Mouse (Mus musculus): ENCODE results near the gene Cldn14. TPM values are rescaled to one million over a fixed set of nuclear protein-coding genes. Genes with fewer than 3 reads are reported as not detected.
A peak's percentile ranks its signal among the peaks of the same experiment; 100 is the strongest.

Gene Cldn14
- polyA plus RNA-seq (2016; fragmentation: Nextera tagmentation; extraction: Ambion mirVana), result not detected in 2 replicates

DNA sequence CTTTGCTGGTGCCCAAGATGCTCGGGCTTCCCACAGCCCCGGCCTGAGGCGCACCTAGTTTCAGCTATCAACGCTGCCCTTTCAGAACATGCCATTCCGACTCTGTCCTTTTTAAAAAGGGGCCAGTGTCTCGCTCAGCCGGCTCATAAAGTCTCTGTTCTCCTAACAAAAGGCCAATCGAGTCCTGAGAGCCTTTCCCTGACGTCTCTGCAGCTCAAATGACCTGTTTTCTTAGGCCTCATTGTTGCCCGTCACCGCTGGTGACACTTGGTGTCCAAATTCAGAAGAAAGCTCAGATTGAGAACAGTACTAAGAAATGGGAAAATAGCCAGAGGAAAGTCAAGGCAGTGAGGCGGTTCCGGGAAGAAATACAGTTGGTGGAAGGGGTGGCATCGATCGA lies at the start of gene Cldn14:
TSS of gene Cldn14 (minus strand) at position 101 of the 400 bp plus-strand sequence.
- Histone ChIP-seq H3K27ac (no peak within 1 kb of the TSS), H3K9me3 (no peaks in the 10 kb centered on the region), H3K36me3 (replicated peaks) (no peaks in the 10 kb centered on the region), H3K27me3 (ENCODE audit: poor library complexity, severe bottlenecking) (0 out of 2 replicates have a peak, but pooled peaks cover 6% of the 10 kb centered on the region), H3K4me1 (peaks cover 28% of the 10 kb centered on the region), H3K4me3 (no peak within 1 kb of the TSS)
- no peak for DNase-seq (ENCODE audit: extremely low spot score, low spot score)
- WGBS, result 59% methylated on average over 15 of the region's 15 CpGs

DNA sequence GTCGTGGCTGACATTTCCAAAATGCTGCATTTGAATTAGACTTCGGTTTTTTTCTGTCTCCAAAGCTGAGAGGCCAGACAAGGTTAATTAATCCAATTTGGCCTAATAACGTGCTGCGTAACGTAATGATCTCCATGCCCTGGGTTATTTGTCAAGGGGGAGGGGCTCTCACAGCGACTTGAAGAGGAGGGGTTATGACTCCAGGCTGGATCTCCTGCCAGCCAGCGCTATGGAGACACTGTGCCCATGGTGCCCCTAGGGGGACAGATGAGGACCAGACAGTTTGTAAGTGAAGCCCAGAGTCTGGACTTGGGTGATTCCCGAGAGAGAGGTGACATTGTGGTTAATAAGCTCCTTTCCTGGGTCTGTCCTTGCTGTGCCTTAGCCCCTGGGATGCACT lies 46.9 kb upstream of the Cldn14 start:
- no peaks in the 10 kb centered on the region for H3K36me3 ChIP-seq (replicated peaks)
- WGBS, result 47% methylated on average over 8 of the region's 8 CpGs
- peaks cover 65% of the 10 kb centered on the region for H3K27me3 ChIP-seq (ENCODE audit: poor library complexity, severe bottlenecking)
- H3K27ac ChIP-seq, result no peak overlapping the region
- peaks cover 20% of the 10 kb centered on the region for H3K4me1 ChIP-seq
- H3K9me3 ChIP-seq, result no peaks in the 10 kb centered on the region
- no peak overlapping the region for H3K4me3 ChIP-seq
- no peak for DNase-seq (ENCODE audit: extremely low spot score, low spot score)

DNA sequence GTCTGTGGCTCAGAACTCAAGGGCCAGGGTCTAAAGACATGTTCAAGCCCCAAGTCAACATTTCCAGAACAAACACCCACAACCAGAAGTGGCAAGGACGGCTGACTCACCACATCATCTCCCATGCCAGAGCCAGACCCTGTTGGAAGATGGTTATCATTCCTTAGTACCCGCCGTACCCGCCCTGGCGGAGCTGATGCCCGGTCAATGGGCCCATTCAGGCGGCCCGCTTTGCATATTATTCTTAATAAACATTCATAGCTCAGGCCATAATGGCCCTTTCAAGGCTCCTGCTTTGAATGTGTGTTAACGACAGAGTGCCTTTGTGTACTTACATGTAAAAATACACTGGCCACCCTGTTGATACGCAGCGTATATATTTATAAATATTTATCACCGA lies 46.5 kb upstream of the Cldn14 start:
- Histone ChIP-seq H3K36me3 (replicated peaks) (no peaks in the 10 kb centered on the region), H3K4me3 (no peak overlapping the region), H3K27ac (no peak overlapping the region), H3K27me3 (ENCODE audit: poor library complexity, severe bottlenecking) (peaks cover 65% of the 10 kb centered on the region), H3K9me3 (no peaks in the 10 kb centered on the region), H3K4me1 (peaks cover 18% of the 10 kb centered on the region)
- DNase-seq (ENCODE audit: extremely low spot score, low spot score), result no peak
- WGBS, result 86% methylated on average over 12 of the region's 12 CpGs

DNA sequence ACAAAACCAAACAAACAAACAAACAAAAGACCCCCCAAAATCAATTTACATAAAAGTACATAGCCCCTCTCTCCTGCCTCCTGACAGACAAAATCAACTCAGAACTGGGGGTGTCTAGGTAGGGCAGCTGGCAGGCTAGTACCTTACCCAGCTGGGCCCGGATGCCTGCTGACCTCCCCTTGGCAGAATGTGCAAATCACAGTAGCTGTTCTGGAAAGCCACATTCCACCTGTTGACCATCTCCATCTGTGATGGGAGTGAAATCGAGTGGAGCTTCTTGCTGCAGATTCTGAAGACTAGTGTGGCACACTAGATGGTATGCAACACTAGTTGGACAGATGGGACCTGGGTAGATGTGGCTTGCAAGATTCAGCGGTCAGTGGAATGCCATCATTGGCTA lies 41.7 kb upstream of the Cldn14 start:
- Histone ChIP-seq H3K9me3 (no peaks in the 10 kb centered on the region), H3K27ac (no peak overlapping the region), H3K4me1 (peaks cover 3% of the 10 kb centered on the region), H3K4me3 (no peak overlapping the region), H3K27me3 (ENCODE audit: poor library complexity, severe bottlenecking) (peaks cover 42% of the 10 kb centered on the region), H3K36me3 (replicated peaks) (no peaks in the 10 kb centered on the region)
- 94% methylated on average over 3 of the region's 3 CpGs for WGBS
- no peak for DNase-seq (ENCODE audit: extremely low spot score, low spot score)

DNA sequence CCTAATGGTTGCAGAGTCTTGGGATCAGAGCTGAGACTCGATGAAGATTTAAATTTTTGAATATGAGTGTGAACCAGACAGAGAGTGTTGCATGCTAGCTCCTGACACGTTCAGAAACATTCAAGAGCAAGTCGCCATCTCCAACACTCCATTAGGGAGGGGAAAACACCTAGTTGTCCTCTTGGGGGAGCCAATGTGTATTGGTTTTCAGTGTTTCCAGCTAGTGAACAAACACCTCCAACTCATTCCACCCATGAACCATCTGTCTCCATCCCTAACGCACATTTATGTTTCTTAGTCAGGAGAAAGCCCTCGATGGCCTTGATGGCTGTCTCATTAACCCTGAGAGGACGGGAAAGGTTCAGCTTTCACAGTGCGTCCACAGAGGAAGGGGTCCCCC lies 36.4 kb upstream of the Cldn14 start:
- H3K9me3 ChIP-seq, result no peaks in the 10 kb centered on the region
- 59% methylated on average over 7 of the region's 7 CpGs for WGBS
- no peaks in the 10 kb centered on the region for H3K36me3 ChIP-seq (replicated peaks)
- peaks cover 49% of the 10 kb centered on the region for H3K27me3 ChIP-seq (ENCODE audit: poor library complexity, severe bottlenecking)
- H3K4me3 ChIP-seq, result no peak overlapping the region
- no peak overlapping the region for H3K27ac ChIP-seq
- no peak for DNase-seq (ENCODE audit: extremely low spot score, low spot score)
- H3K4me1 ChIP-seq, result peaks cover 17% of the 10 kb centered on the region

DNA sequence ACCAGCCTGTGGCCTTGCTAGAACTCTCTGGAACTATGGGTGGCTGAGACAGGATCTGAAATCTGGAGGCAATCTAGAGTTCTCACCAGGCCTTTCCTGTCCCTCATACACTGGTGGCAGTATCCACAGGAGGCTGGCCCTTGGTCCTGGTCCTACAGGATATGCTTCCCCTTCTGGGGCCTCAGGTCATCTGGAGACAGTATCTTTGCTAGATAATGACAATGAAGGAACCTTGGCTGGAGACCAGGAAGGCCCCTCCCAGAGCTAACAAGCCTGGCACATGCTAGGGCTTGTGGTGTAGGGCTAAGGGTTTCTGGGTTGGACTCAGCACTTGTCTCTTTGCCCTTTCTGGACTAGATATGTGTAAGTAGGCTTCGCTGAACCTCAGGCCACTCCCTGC lies 35.2 kb upstream of the Cldn14 start:
- no peak overlapping the region for H3K27ac ChIP-seq
- no peak for DNase-seq (ENCODE audit: extremely low spot score, low spot score)
- H3K4me1 ChIP-seq, result peaks cover 19% of the 10 kb centered on the region
- H3K36me3 ChIP-seq (replicated peaks), result no peaks in the 10 kb centered on the region
- WGBS, result 82% methylated on average over 1 of the region's 1 CpGs
- H3K4me3 ChIP-seq, result no peak overlapping the region
- H3K27me3 ChIP-seq (ENCODE audit: poor library complexity, severe bottlenecking), result peaks cover 61% of the 10 kb centered on the region
- H3K9me3 ChIP-seq, result no peaks in the 10 kb centered on the region

DNA sequence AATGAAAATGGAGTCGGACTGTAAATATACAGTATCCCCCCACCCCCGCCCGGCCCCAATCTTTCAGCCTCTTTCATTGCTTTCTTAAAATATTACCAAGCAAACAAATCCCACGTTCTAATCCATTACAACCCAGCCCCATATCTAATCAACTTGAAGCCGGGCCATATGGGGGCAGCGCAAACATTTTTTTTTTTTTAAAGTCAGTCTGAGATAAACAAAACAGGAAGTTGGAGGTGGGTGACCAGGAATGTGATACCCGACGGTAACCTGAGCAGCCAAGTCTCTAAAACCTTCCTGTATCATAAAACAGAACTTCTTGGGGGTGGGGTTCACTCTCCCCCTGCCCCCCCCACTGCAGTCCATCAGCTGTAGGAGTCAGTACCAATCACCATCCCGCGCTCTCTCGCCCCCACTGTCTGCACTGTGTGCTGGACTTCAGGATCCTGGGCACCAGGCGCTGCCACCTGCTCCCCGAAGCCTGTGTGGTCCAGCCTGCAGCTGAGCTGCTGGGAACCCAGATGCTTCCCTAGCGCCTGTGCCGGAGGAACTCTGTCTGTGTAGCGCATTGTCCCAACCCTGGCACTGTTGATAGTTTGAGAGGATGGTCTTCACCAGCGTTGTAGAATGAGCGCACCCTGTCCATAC lies 32.6 kb upstream of the Cldn14 start:
- Histone ChIP-seq H3K27me3 (ENCODE audit: poor library complexity, severe bottlenecking) (peaks cover 74% of the 10 kb centered on the region), H3K36me3 (replicated peaks) (no peaks in the 10 kb centered on the region), H3K9me3 (no peaks in the 10 kb centered on the region), H3K4me1 (peaks cover 19% of the 10 kb centered on the region), H3K4me3 (peak overlapping the region; percentile 24), H3K27ac (no peak overlapping the region)
- DNase-seq (ENCODE audit: extremely low spot score, low spot score), result peak; percentile 29
- 44% methylated on average over 18 of the region's 18 CpGs for WGBS

DNA sequence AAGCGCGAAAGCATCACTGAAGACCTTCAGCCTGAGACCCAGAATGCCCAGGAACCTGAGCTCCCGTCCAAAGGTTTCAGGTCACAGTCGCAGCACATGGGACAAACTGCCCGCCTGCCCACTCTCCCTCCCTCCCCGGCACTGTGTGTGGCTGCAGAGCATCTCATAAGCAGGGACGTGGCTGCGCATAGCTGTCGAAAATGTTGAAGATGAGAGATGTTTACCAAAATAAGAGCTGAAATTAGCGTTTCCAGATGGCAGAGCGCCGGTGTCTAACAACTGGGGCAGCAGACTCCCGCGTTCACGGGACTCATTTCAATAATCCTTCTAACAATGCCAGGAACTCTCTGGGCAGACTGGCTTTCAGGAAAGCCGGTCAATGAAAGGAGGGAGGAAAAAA lies 31.8 kb upstream of the Cldn14 start:
- Histone ChIP-seq H3K36me3 (replicated peaks) (no peaks in the 10 kb centered on the region), H3K4me3 (peak overlapping the region; percentile 24), H3K4me1 (peaks cover 19% of the 10 kb centered on the region), H3K27me3 (ENCODE audit: poor library complexity, severe bottlenecking) (peaks cover 71% of the 10 kb centered on the region), H3K9me3 (no peaks in the 10 kb centered on the region), H3K27ac (no peak overlapping the region)
- DNase-seq (ENCODE audit: extremely low spot score, low spot score), result no peak
- WGBS, result 13% methylated on average over 16 of the region's 16 CpGs

DNA sequence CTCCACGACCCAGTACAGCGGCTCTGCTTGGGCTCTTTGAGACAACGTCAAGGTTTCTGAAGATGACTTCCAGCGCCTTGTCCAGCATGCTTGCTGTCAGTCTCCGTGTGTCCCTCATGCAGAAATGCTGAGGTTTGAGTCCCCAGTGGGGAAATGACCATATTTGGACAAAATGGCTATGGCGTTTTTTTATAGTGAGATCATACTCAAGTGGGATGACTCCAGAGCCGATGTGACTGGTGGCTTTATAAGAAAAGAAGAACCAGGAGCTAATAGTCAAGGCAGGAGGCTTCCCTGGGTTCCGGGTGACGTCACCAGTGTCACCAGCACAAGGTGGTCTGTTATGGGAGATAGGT lies 30.3 kb upstream of the Cldn14 start:
- DNase-seq (ENCODE audit: extremely low spot score, low spot score), result no peak
- Histone ChIP-seq H3K9me3 (no peaks in the 10 kb centered on the region), H3K36me3 (replicated peaks) (no peaks in the 10 kb centered on the region), H3K27ac (no peak overlapping the region), H3K4me3 (no peak overlapping the region), H3K27me3 (ENCODE audit: poor library complexity, severe bottlenecking) (peaks cover 65% of the 10 kb centered on the region), H3K4me1 (peaks cover 19% of the 10 kb centered on the region)
- WGBS, result 92% methylated on average over 9 of the region's 9 CpGs

DNA sequence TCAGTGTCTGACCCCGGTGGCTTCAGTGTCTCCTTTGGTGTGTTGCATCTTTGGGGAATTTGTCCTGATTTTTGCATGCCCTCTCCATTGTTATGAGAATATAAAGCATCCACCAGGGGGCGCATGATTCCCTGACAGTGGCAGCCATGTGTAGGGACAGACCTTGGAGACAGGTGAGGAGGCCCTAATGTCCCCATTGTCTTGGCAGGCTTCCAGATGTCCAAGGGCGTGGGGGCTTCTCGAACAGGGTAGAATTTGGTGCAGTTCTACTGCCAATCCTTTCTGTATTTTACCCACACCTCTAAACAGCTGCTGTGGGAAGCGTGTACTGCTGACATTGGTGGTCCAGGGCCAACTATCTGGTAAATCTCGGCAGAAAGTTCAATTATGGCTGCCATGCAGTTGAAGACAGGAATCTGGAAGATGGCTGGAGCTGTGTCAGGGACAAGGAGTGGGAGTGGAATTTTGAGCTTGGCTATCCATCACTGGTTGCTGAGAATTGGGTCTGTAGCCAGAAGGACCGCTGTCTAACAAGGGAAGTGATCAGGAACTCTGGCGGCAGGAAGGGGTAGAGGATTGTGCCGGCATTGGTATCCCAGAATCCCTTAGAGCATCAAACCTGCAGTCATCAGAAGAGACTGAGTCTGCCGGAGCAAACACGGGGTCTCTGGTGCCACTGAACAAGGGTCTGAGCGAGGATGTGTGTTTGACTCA lies 29.8 kb upstream of the Cldn14 start:
- Histone ChIP-seq H3K36me3 (replicated peaks) (no peaks in the 10 kb centered on the region), H3K27me3 (ENCODE audit: poor library complexity, severe bottlenecking) (peaks cover 59% of the 10 kb centered on the region), H3K27ac (no peak overlapping the region), H3K9me3 (no peaks in the 10 kb centered on the region), H3K4me1 (peaks cover 19% of the 10 kb centered on the region), H3K4me3 (no peak overlapping the region)
- peak; percentile 70 for DNase-seq (ENCODE audit: extremely low spot score, low spot score)
- 70% methylated on average over 12 of the region's 12 CpGs for whole genome bisulfite sequencing

DNA sequence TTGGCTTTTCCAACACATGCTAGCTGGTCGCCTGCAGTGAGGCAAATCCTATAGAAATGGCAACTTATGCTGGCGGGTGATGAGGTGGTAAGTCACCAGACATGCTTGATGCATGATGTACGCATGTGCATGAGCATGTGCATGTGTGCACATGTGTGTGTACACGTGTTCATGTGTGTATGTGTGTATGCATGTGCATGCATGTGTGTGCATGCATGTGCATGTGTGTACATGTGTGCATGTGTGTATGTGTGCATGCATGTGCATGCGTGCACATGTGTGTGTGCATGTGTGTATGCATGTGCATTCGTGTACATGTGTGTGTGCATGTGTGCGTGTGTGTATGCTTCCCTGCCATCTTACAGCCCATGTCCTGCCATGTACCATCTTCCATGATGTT lies 28.6 kb upstream of the Cldn14 start:
- 96% methylated on average over 7 of the region's 7 CpGs for WGBS

DNA sequence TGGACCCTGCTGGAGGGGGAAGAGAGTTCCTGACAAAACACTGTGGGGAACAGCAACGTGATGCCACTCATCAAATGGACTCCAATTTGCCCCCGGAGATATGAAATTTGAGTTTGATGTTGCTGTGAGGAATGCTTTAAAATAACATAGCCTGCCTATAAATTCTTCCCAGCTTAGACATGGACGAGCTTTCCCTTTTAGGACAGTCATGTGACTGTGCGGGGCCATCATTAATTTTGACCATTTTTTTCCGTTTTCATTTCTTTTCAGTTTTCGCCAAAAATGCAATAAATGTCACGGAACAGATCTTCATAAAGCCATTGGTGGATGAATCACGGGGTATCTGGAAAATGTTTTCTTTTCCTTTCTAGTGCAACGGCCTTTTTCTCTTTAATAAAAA lies 25.5 kb upstream of the Cldn14 start:
- Histone ChIP-seq H3K27ac (no peak overlapping the region), H3K4me1 (peaks cover 6% of the 10 kb centered on the region; the same call in 1 of the 2 replicates), H3K36me3 (replicated peaks) (no peaks in the 10 kb centered on the region), H3K4me3 (no peak overlapping the region), H3K27me3 (ENCODE audit: poor library complexity, severe bottlenecking) (peaks cover 21% of the 10 kb centered on the region), H3K9me3 (no peaks in the 10 kb centered on the region)
- DNase-seq (ENCODE audit: extremely low spot score, low spot score), result no peak
- 86% methylated on average over 9 of the region's 9 CpGs for WGBS

More for the DNA sequence above, 28.6 kb upstream of the Cldn14 start:
- peaks cover 19% of the 10 kb centered on the region for H3K4me1 ChIP-seq
- no peaks in the 10 kb centered on the region for H3K9me3 ChIP-seq
- no peak overlapping the region for H3K27ac ChIP-seq
- no peaks in the 10 kb centered on the region for H3K36me3 ChIP-seq (replicated peaks)
- no peak for DNase-seq (ENCODE audit: extremely low spot score, low spot score)
- H3K27me3 ChIP-seq (ENCODE audit: poor library complexity, severe bottlenecking), result peaks cover 48% of the 10 kb centered on the region
- no peak overlapping the region for H3K4me3 ChIP-seq

DNA sequence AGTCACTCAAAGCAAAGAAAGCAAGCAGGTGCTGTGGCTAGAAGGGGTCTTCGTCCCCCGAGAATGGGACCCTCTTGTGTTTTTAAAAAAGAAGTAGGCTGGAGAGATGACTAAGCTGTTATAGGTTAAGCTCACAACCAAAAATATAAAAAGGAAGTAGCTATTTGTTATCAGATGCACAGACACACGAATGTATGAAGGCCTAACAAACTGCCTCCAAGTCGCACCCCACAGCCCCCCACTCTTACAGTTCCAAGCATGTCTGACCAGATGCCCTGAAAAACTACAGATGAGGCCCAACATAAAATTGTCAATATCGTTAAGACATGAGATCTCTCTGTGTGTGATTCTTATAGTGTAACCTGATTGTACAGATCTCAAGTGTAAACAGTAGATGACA lies 23.6 kb upstream of the Cldn14 start:
- Histone ChIP-seq H3K27ac (no peak overlapping the region), H3K36me3 (replicated peaks) (no peaks in the 10 kb centered on the region), H3K9me3 (no peaks in the 10 kb centered on the region), H3K4me3 (no peak overlapping the region), H3K4me1 (peaks cover 6% of the 10 kb centered on the region; the same call in 1 of the 2 replicates), H3K27me3 (ENCODE audit: poor library complexity, severe bottlenecking) (peaks cover 9% of the 10 kb centered on the region; the same call in 1 of the 2 replicates)
- WGBS, result 95% methylated on average over 5 of the region's 5 CpGs
- DNase-seq (ENCODE audit: extremely low spot score, low spot score), result no peak
